Mouse (Mus musculus): Measurements from ENCODE around the gene Ackr2. TPM values are rescaled to one million over a fixed set of nuclear protein-coding genes. Genes with fewer than 3 reads are reported as not detected.

The Ackr2 gene
- polyA plus RNA-seq, 1 experiment from 2014 or later, result 0.79 TPM

GRCm38 (mm10) chr9:121923906-121924305 is 25.8 kb downstream of the Ackr2 start:
- H3K4me2 ChIP-seq (ENCODE audit: low read length), result no peak overlapping the region
- ATAC-seq (replicated peaks; ENCODE audit: low FRiP score, low read depth), result no peak
- H3K4me1 ChIP-seq (replicated peaks; ENCODE audit: insufficient read depth, low read length), result no peaks in the 10 kb centered on the region
- no peak for TF ChIP-seq CTCF (IDR thresholded peaks at IDR 0.05; ENCODE audit: low read depth)
- H3K9ac ChIP-seq (ENCODE audit: low read depth, low read length), result no peak overlapping the region
- no peak for DNase-seq (ENCODE audit: low spot score)
- WGBS, result 79% methylated on average over 5 of the region's 5 CpGs
- no peaks in the 10 kb centered on the region for H3K36me3 ChIP-seq (ENCODE audit: insufficient read depth, low read length)
- H3K9me3 ChIP-seq (replicated peaks; ENCODE audit: low read length), result no peaks in the 10 kb centered on the region
- H3K27ac ChIP-seq, result no peak overlapping the region
- no peak overlapping the region for H3K4me3 ChIP-seq (replicated peaks; ENCODE audit: low read depth, low read length)
- no peaks in the 10 kb centered on the region for H3K27me3 ChIP-seq (ENCODE audit: insufficient read depth, low read length)

- Histone ChIP-seq H3K4me2 (ENCODE audit: low read length) (no peak overlapping the region), H3K27me3 (ENCODE audit: insufficient read depth, low read length) (no peaks in the 10 kb centered on the region), H3K9ac (ENCODE audit: low read depth, low read length) (no peak overlapping the region), H3K9me3 (replicated peaks; ENCODE audit: low read length) (no peaks in the 10 kb centered on the region), H3K36me3 (ENCODE audit: insufficient read depth, low read length) (no peaks in the 10 kb centered on the region), H3K4me3 (replicated peaks; ENCODE audit: low read depth, low read length) (no peak overlapping the region), H3K4me1 (replicated peaks; ENCODE audit: insufficient read depth, low read length) (no peaks in the 10 kb centered on the region), H3K27ac (no peak overlapping the region)
- DNase-seq (ENCODE audit: low spot score), result no peak
- ATAC-seq (replicated peaks; ENCODE audit: low FRiP score, low read depth), result no peak
- no peak for TF ChIP-seq CTCF (IDR thresholded peaks at IDR 0.05; ENCODE audit: low read depth)
- 92% methylated on average over 9 of the region's 9 CpGs for WGBS
These were observed 26.9 kb downstream of the Ackr2 start for GRCm38 (mm10) chr9:121924901-121925560.

- H3K9ac ChIP-seq (ENCODE audit: low read depth, low read length), result no peak overlapping the region
- H3K4me3 ChIP-seq (replicated peaks; ENCODE audit: low read depth, low read length), result no peak overlapping the region
- no peak overlapping the region for H3K27ac ChIP-seq
- no peak overlapping the region for H3K4me2 ChIP-seq (ENCODE audit: low read length)
- no peak for ATAC-seq (replicated peaks; ENCODE audit: low FRiP score, low read depth)
- H3K27me3 ChIP-seq (ENCODE audit: insufficient read depth, low read length), result no peaks in the 10 kb centered on the region
- H3K36me3 ChIP-seq (ENCODE audit: insufficient read depth, low read length), result no peaks in the 10 kb centered on the region
- 27% methylated on average over 8 of the region's 8 CpGs for WGBS
- DNase-seq (ENCODE audit: low spot score), result no peak
- H3K4me1 ChIP-seq (replicated peaks; ENCODE audit: insufficient read depth, low read length), result no peaks in the 10 kb centered on the region
- H3K9me3 ChIP-seq (replicated peaks; ENCODE audit: low read length), result no peaks in the 10 kb centered on the region
- no peak for TF ChIP-seq CTCF (IDR thresholded peaks at IDR 0.05; ENCODE audit: low read depth)
These were observed 27.8 kb downstream of the Ackr2 start for GRCm38 (mm10) chr9:121925959-121926358.

GRCm38 (mm10) chr9:121926634-121927405 is 28.7 kb downstream of the Ackr2 start:
- no peak for TF ChIP-seq CTCF (IDR thresholded peaks at IDR 0.05; ENCODE audit: low read depth)
- Histone ChIP-seq H3K27me3 (ENCODE audit: insufficient read depth, low read length) (no peaks in the 10 kb centered on the region), H3K27ac (no peak overlapping the region), H3K4me1 (replicated peaks; ENCODE audit: insufficient read depth, low read length) (no peaks in the 10 kb centered on the region), H3K4me3 (replicated peaks; ENCODE audit: low read depth, low read length) (no peak overlapping the region), H3K9ac (ENCODE audit: low read depth, low read length) (no peak overlapping the region), H3K4me2 (ENCODE audit: low read length) (no peak overlapping the region), H3K9me3 (replicated peaks; ENCODE audit: low read length) (no peaks in the 10 kb centered on the region), H3K36me3 (ENCODE audit: insufficient read depth, low read length) (no peaks in the 10 kb centered on the region)
- 33% methylated on average over 11 of the region's 11 CpGs for WGBS
- DNase-seq (ENCODE audit: low spot score) (peak; percentile 15), ATAC-seq (replicated peaks; ENCODE audit: low FRiP score, low read depth) (peak; percentile 69)

- ATAC-seq (replicated peaks; ENCODE audit: low FRiP score, low read depth), result no peak
- no peak for TF ChIP-seq CTCF (IDR thresholded peaks at IDR 0.05; ENCODE audit: low read depth)
- H3K4me1 ChIP-seq (replicated peaks; ENCODE audit: insufficient read depth, low read length), result no peaks in the 10 kb centered on the region
These were observed 29.6 kb downstream of the Ackr2 start for GRCm38 (mm10) chr9:121927721-121928120.

GRCm38 (mm10) chr9:121928498-121928897 is 30.3 kb downstream of the Ackr2 start:
- ATAC-seq (replicated peaks; ENCODE audit: low FRiP score, low read depth), result no peak
- no peaks in the 10 kb centered on the region for H3K27me3 ChIP-seq (ENCODE audit: insufficient read depth, low read length)
- H3K27ac ChIP-seq, result no peak overlapping the region
- DNase-seq (ENCODE audit: low spot score), result peak; percentile 40
- H3K4me1 ChIP-seq (replicated peaks; ENCODE audit: insufficient read depth, low read length), result no peaks in the 10 kb centered on the region
- no peak overlapping the region for H3K4me3 ChIP-seq (replicated peaks; ENCODE audit: low read depth, low read length)
- H3K36me3 ChIP-seq (ENCODE audit: insufficient read depth, low read length), result no peaks in the 10 kb centered on the region
- H3K9ac ChIP-seq (ENCODE audit: low read depth, low read length), result no peak overlapping the region
- 30% methylated on average over 2 of the region's 2 CpGs for WGBS
- peak; percentile 81 for TF ChIP-seq CTCF (IDR thresholded peaks at IDR 0.05; ENCODE audit: low read depth)
- H3K9me3 ChIP-seq (replicated peaks; ENCODE audit: low read length), result no peaks in the 10 kb centered on the region
- H3K4me2 ChIP-seq (ENCODE audit: low read length), result no peak overlapping the region

More at GRCm38 (mm10) chr9:121927721-121928120, 29.6 kb downstream of the Ackr2 start:
- Histone ChIP-seq H3K27ac (no peak overlapping the region), H3K27me3 (ENCODE audit: insufficient read depth, low read length) (no peaks in the 10 kb centered on the region), H3K36me3 (ENCODE audit: insufficient read depth, low read length) (no peaks in the 10 kb centered on the region), H3K9ac (ENCODE audit: low read depth, low read length) (no peak overlapping the region), H3K4me2 (ENCODE audit: low read length) (no peak overlapping the region), H3K9me3 (replicated peaks; ENCODE audit: low read length) (no peaks in the 10 kb centered on the region), H3K4me3 (replicated peaks; ENCODE audit: low read depth, low read length) (no peak overlapping the region)
- 70% methylated on average over 7 of the region's 7 CpGs for WGBS
- DNase-seq (ENCODE audit: low spot score), result no peak

Measured in kidney, postnatal 0 days (tissue).